Mouse (Mus musculus): ENCODE data around the gene Trim28. TPM values are rescaled to one million over a fixed set of nuclear protein-coding genes. Genes with fewer than 3 reads are reported as not detected.

The Trim28 gene
- 245 TPM in 2 replicates for polyA plus RNA-seq (2015; fragmentation: Nextera tagmentation; extraction: Ambion mirVana)

GRCm38 (mm10) chr7:12998851-12999250 lies at the start of gene Trim28:
Trim28 (plus strand) TSS chr7:12999114.
- no peaks in the 10 kb centered on the region for H3K27me3 ChIP-seq (ENCODE audit: insufficient read depth, low read length)
- no peak for ATAC-seq (ENCODE audit: low FRiP score, low TSS enrichment)
- H3K9ac ChIP-seq (replicated peaks; ENCODE audit: low read length): no peak within 1 kb of the TSS
- no peaks in the 10 kb centered on the region for H3K4me1 ChIP-seq (ENCODE audit: insufficient read depth, low read length)
- H3K4me3 ChIP-seq (ENCODE audit: low read length): no peak within 1 kb of the TSS
- H3K9me3 ChIP-seq (ENCODE audit: low read length): no peaks in the 10 kb centered on the region
- H3K4me2 ChIP-seq (replicated peaks; ENCODE audit: low read depth, low read length): no peak within 1 kb of the TSS
- H3K27ac ChIP-seq (ENCODE audit: low read length): no peak within 1 kb of the TSS
- H3K36me3 ChIP-seq (ENCODE audit: insufficient read depth, low read length): no peaks in the 10 kb centered on the region
- 74% methylated on average over 3 of the region's 3 CpGs for WGBS

DNA sequence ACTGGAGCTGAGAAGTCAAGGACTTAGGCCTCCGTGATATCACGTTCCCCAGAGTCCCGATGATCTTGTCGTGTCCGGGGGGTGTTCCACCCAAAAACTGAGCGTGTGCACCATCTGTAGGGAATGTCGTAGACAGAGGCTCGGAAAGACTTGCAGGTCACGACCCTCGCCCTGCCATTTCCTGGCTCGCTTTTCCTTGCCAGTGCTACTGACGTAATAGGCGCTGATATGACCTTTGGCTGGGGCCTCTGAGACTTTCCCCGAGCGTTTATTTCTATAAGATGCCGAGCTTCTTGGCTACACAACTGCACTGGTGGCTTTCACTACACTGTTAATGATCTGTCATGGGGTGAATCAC lies 49.1 kb upstream of the Trim28 start:
- Histone ChIP-seq H3K4me2 (replicated peaks; ENCODE audit: low read depth, low read length) (peak overlapping the region; percentile 94), H3K36me3 (ENCODE audit: insufficient read depth, low read length) (no peaks in the 10 kb centered on the region), H3K4me3 (ENCODE audit: low read length) (peak overlapping the region; percentile 61), H3K9ac (replicated peaks; ENCODE audit: low read length) (peak overlapping the region; percentile 80), H3K4me1 (ENCODE audit: insufficient read depth, low read length) (peaks cover 9% of the 10 kb centered on the region), H3K27ac (ENCODE audit: low read length) (peak overlapping the region; percentile 84), H3K9me3 (ENCODE audit: low read length) (no peaks in the 10 kb centered on the region), H3K27me3 (ENCODE audit: insufficient read depth, low read length) (no peaks in the 10 kb centered on the region)
- WGBS: 3% methylated on average over 16 of the region's 16 CpGs
- peak; percentile 5; the same call in 1 of the 2 replicates for ATAC-seq (ENCODE audit: low FRiP score, low TSS enrichment)

- Histone ChIP-seq H3K27ac (ENCODE audit: low read length) (no peak overlapping the region), H3K27me3 (ENCODE audit: insufficient read depth, low read length) (no peaks in the 10 kb centered on the region), H3K4me1 (ENCODE audit: insufficient read depth, low read length) (peaks cover 8% of the 10 kb centered on the region), H3K4me2 (replicated peaks; ENCODE audit: low read depth, low read length) (no peak overlapping the region), H3K4me3 (ENCODE audit: low read length) (no peak overlapping the region), H3K36me3 (ENCODE audit: insufficient read depth, low read length) (no peaks in the 10 kb centered on the region), H3K9me3 (ENCODE audit: low read length) (no peaks in the 10 kb centered on the region), H3K9ac (replicated peaks; ENCODE audit: low read length) (no peak overlapping the region)
- WGBS: 48% methylated on average over 3 of the region's 3 CpGs
- no peak for ATAC-seq (ENCODE audit: low FRiP score, low TSS enrichment)
These were observed 44.0 kb upstream of the Trim28 start for GRCm38 (mm10) chr7:12954896-12955295.

GRCm38 (mm10) chr7:12957511-12957910 lies 41.4 kb upstream of the Trim28 start:
- Histone ChIP-seq H3K4me2 (replicated peaks; ENCODE audit: low read depth, low read length) (no peak overlapping the region), H3K9ac (replicated peaks; ENCODE audit: low read length) (no peak overlapping the region), H3K27me3 (ENCODE audit: insufficient read depth, low read length) (no peaks in the 10 kb centered on the region), H3K9me3 (ENCODE audit: low read length) (no peaks in the 10 kb centered on the region), H3K4me1 (ENCODE audit: insufficient read depth, low read length) (no peaks in the 10 kb centered on the region), H3K27ac (ENCODE audit: low read length) (no peak overlapping the region), H3K4me3 (ENCODE audit: low read length) (no peak overlapping the region), H3K36me3 (ENCODE audit: insufficient read depth, low read length) (no peaks in the 10 kb centered on the region)
- no peak for ATAC-seq (ENCODE audit: low FRiP score, low TSS enrichment)
- WGBS: 73% methylated on average over 5 of the region's 5 CpGs

- Histone ChIP-seq H3K27me3 (ENCODE audit: insufficient read depth, low read length) (no peaks in the 10 kb centered on the region), H3K4me3 (ENCODE audit: low read length) (no peak overlapping the region), H3K9me3 (ENCODE audit: low read length) (no peaks in the 10 kb centered on the region), H3K27ac (ENCODE audit: low read length) (no peak overlapping the region), H3K9ac (replicated peaks; ENCODE audit: low read length) (no peak overlapping the region), H3K36me3 (ENCODE audit: insufficient read depth, low read length) (no peaks in the 10 kb centered on the region), H3K4me2 (replicated peaks; ENCODE audit: low read depth, low read length) (no peak overlapping the region), H3K4me1 (ENCODE audit: insufficient read depth, low read length) (no peaks in the 10 kb centered on the region)
- ATAC-seq (ENCODE audit: low FRiP score, low TSS enrichment): no peak
- 79% methylated on average over 4 of the region's 4 CpGs for WGBS
These were observed 40.0 kb upstream of the Trim28 start for GRCm38 (mm10) chr7:12958948-12959347.

DNA sequence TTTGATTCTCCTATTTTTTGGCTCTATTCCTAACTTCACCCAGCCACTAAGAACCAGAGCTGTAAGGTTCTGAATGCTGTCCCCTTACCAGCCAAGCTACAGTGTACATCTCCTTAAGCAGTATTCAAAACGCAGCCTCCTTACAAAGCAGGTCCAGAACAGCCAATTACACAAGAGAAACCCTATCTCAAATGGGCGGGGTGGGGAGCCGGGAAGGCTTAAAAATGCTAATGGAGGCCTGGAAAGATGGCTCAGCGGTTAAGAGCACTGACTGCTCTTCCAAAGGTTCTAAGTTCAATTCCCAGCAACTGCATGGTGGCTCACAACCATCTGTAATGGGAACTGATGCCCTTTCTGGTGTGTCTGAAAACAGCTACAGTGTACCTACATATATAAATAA lies 39.2 kb upstream of the Trim28 start:
- Histone ChIP-seq H3K27me3 (ENCODE audit: insufficient read depth, low read length) (no peaks in the 10 kb centered on the region), H3K4me3 (ENCODE audit: low read length) (no peak overlapping the region), H3K27ac (ENCODE audit: low read length) (no peak overlapping the region), H3K9me3 (ENCODE audit: low read length) (no peaks in the 10 kb centered on the region), H3K4me1 (ENCODE audit: insufficient read depth, low read length) (0 out of 2 replicates have a peak, but pooled peaks cover under 1% of the 10 kb centered on the region), H3K9ac (replicated peaks; ENCODE audit: low read length) (no peak overlapping the region), H3K36me3 (ENCODE audit: insufficient read depth, low read length) (no peaks in the 10 kb centered on the region), H3K4me2 (replicated peaks; ENCODE audit: low read depth, low read length) (no peak overlapping the region)
- WGBS: 28% methylated on average over 4 of the region's 4 CpGs
- ATAC-seq (ENCODE audit: low FRiP score, low TSS enrichment): no peak

- H3K4me1 ChIP-seq (ENCODE audit: insufficient read depth, low read length): peaks cover 9% of the 10 kb centered on the region
- peak overlapping the region; percentile 87 for H3K27ac ChIP-seq (ENCODE audit: low read length)
- H3K4me2 ChIP-seq (replicated peaks; ENCODE audit: low read depth, low read length): peak overlapping the region; percentile 74
- WGBS: 3% methylated on average over 29 of the region's 29 CpGs
- peak overlapping the region; percentile 67 for H3K4me3 ChIP-seq (ENCODE audit: low read length)
- no peaks in the 10 kb centered on the region for H3K27me3 ChIP-seq (ENCODE audit: insufficient read depth, low read length)
- H3K9ac ChIP-seq (replicated peaks; ENCODE audit: low read length): peak overlapping the region; percentile 78
- H3K9me3 ChIP-seq (ENCODE audit: low read length): no peaks in the 10 kb centered on the region
- ATAC-seq (ENCODE audit: low FRiP score, low TSS enrichment): peak; percentile 62; the same call in 1 of the 2 replicates
- H3K36me3 ChIP-seq (ENCODE audit: insufficient read depth, low read length): no peaks in the 10 kb centered on the region
These were observed 37.3 kb upstream of the Trim28 start for GRCm38 (mm10) chr7:12961511-12962141.

- peak within 1 kb of the TSS; percentile 88 for H3K4me2 ChIP-seq (replicated peaks; ENCODE audit: low read depth, low read length)
- H3K9me3 ChIP-seq (ENCODE audit: low read length): no peaks in the 10 kb centered on the region
- H3K27ac ChIP-seq (ENCODE audit: low read length): peak within 1 kb of the TSS; percentile 88
- H3K4me3 ChIP-seq (ENCODE audit: low read length): peak within 1 kb of the TSS; percentile 92
- WGBS: under 1% methylated on average over 23 of the region's 23 CpGs
- peaks cover 15% of the 10 kb centered on the region for H3K4me1 ChIP-seq (ENCODE audit: insufficient read depth, low read length)
- peak; percentile 94 for ATAC-seq (ENCODE audit: low FRiP score, low TSS enrichment)
- peaks cover 16% of the 10 kb centered on the region for H3K36me3 ChIP-seq (ENCODE audit: insufficient read depth, low read length)
- H3K27me3 ChIP-seq (ENCODE audit: insufficient read depth, low read length): no peaks in the 10 kb centered on the region
- peak within 1 kb of the TSS; percentile 95 for H3K9ac ChIP-seq (replicated peaks; ENCODE audit: low read length)
These were observed 33.2 kb upstream of the Trim28 start, which contains the start of gene Zfp324 for GRCm38 (mm10) chr7:12965678-12966091. Zfp324 (plus strand) TSS chr7:12965838.

DNA sequence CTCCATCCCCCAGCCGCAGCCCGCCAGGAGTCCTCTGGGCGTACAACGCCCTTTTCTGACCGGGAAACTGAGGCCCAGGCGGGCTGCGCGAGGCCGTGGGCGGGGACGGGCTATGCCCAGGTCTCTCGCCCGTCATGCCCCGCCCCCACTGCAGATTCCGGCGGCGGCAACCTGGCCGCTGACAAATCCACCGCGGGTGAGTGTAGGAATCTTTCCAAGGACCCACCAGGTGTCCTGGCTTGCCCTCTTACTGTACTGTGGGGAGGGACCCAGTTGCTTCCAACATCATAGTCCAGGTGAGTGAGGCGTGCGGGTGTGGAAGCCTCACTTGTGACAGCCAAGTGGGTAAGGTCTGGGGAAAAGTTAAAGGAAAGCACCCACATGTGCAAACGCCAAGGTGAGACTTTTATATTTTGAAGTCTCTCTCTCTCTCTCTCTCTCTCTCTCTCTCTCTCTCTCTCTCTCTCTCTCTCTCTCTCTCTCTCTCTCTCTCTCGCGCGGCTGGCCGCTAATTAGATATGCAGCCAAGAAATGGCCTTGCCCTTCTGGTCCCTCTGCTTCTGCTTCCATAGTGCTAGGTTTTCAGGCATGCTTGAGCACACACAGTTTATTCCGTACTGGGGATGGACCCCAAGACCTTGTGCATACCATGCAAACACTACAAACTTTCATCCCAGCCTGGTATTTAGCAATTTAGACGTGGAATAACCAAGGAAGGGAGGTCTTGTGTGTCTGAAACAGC lies 32.6 kb upstream of the Trim28 start:
- Histone ChIP-seq H3K4me1 (ENCODE audit: insufficient read depth, low read length) (peaks cover 15% of the 10 kb centered on the region), H3K4me3 (ENCODE audit: low read length) (peak overlapping the region; percentile 92), H3K9ac (replicated peaks; ENCODE audit: low read length) (peak overlapping the region; percentile 95), H3K4me2 (replicated peaks; ENCODE audit: low read depth, low read length) (peak overlapping the region; percentile 88), H3K36me3 (ENCODE audit: insufficient read depth, low read length) (peaks cover 22% of the 10 kb centered on the region), H3K27me3 (ENCODE audit: insufficient read depth, low read length) (no peaks in the 10 kb centered on the region), H3K27ac (ENCODE audit: low read length) (peak overlapping the region; percentile 88), H3K9me3 (ENCODE audit: low read length) (no peaks in the 10 kb centered on the region)
- ATAC-seq (ENCODE audit: low FRiP score, low TSS enrichment): peak; percentile 65
- under 1% methylated on average over 29 of the region's 29 CpGs for WGBS

GRCm38 (mm10) chr7:12970906-12971305 lies 28.0 kb upstream of the Trim28 start:
- 95% methylated on average over 25 of the region's 25 CpGs for WGBS
- H3K36me3 ChIP-seq (ENCODE audit: insufficient read depth, low read length): peaks cover 34% of the 10 kb centered on the region
- no peaks in the 10 kb centered on the region for H3K9me3 ChIP-seq (ENCODE audit: low read length)

More at GRCm38 (mm10) chr7:12970906-12971305, 28.0 kb upstream of the Trim28 start:
- ATAC-seq (ENCODE audit: low FRiP score, low TSS enrichment): no peak
- H3K4me2 ChIP-seq (replicated peaks; ENCODE audit: low read depth, low read length): no peak overlapping the region
- H3K27ac ChIP-seq (ENCODE audit: low read length): no peak overlapping the region
- peaks cover 8% of the 10 kb centered on the region for H3K4me1 ChIP-seq (ENCODE audit: insufficient read depth, low read length)
- H3K4me3 ChIP-seq (ENCODE audit: low read length): no peak overlapping the region
- H3K27me3 ChIP-seq (ENCODE audit: insufficient read depth, low read length): no peaks in the 10 kb centered on the region
- no peak overlapping the region for H3K9ac ChIP-seq (replicated peaks; ENCODE audit: low read length)
